Mouse (Mus musculus): Measurements from ENCODE around the gene Lpar5. TPM values are rescaled to one million over a fixed set of nuclear protein-coding genes. Genes with fewer than 3 reads are reported as not detected.
A peak's percentile ranks its signal among the peaks of the same experiment; 100 is the strongest.

Lpar5 gene
- total and polyA plus RNA-seq, 2 experiments from 2014 or later = 0.52 to 1.7 TPM

DNA sequence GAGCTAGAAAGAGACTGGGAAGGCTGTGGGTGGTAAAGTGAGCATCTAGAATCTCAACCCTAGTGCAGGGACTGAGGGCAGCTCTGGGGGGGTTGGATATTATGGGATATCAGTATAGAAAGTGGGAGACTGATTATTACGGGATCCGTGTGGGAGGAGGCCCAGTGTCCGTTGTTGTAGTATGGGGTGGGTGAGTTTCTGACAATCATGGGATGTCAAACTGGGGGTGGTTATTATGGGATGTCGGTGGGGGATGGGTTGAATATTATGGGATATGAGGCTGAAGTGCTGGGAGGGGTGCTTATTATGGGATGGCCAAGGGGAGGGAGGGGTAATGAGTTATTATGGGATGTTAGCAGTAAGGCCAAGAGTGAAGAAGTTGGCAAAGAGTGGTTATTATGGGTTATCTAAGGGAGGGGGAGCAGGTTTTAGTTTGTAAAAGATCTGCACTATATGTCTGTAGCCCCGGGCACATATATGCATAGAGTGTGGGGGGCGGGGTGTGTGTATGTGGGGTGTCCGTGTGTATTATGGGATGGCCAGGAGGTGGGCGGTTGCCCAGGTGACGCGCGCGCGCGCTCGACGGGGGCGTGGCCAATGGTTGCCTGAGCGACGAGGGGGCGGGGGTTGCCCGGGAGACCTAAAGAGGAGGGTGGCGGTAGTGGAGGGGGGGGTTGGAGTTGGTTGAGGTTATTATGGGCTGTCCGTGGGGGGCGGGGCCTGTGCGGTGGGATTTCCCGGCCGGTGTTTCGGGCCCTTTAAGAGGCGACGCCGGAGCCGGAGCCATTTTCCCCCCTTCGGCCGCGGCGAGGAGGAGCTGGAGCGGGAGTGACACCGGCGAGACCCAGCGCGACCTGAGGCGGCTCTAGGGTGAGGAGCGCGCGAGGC is 27.9 kb downstream of the Lpar5 start, which contains the start of gene Chd4:
Chd4 (plus strand) TSS at position 591 of the 888 bp plus-strand sequence.
- Histone ChIP-seq H3K4me2 (ENCODE audit: low read depth, low read length, poor library complexity, severe bottlenecking) (peak within 1 kb of the TSS; percentile 91), H3K36me3 (ENCODE audit: insufficient read depth, low read length) (peaks cover 19% of the 10 kb centered on the region), H3K9ac (replicated peaks; ENCODE audit: low read length, poor library complexity, severe bottlenecking) (peak within 1 kb of the TSS; percentile 92), H3K9me3 (ENCODE audit: low read length) (no peaks in the 10 kb centered on the region), H3K4me1 (ENCODE audit: insufficient read depth, low read length) (peaks cover 25% of the 10 kb centered on the region), H3K4me3 (ENCODE audit: low read depth, low read length) (peak within 1 kb of the TSS; percentile 97), H3K27ac (ENCODE audit: low read depth, low read length) (peak within 1 kb of the TSS; percentile 90), H3K27me3 (ENCODE audit: insufficient read depth, low read length) (no peaks in the 10 kb centered on the region)
- no peak for TF ChIP-seq CTCF (IDR thresholded peaks at IDR 0.05)
- DNase-seq (ENCODE audit: low spot score) (peak; percentile 97), ATAC-seq (ENCODE audit: low FRiP score) (peak; percentile 79)
- 1% methylated on average over 27 of the region's 45 CpGs for WGBS

DNA sequence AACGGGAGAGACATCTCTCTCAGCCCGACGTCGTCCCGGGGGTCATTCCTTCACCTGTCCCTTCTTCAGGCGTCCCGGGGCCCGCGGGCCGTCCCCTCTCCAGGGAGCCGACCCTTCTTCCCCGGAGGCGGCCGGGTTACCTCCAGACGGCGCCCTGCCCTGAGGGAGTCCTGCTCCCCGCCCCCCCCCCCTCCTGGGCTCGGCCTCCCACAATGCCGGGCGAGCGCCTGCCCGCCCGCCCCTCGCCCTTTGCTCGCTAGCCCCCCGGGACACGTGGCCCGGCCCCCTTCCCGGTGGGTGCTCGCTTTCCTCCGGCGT is 28.5 kb downstream of the Lpar5 start:
- ATAC-seq (ENCODE audit: low FRiP score) (peak; percentile 9; the same call in 1 of the 2 replicates), DNase-seq (ENCODE audit: low spot score) (no peak)
- H3K36me3 ChIP-seq (ENCODE audit: insufficient read depth, low read length) = peaks cover 25% of the 10 kb centered on the region
- peaks cover 23% of the 10 kb centered on the region for H3K4me1 ChIP-seq (ENCODE audit: insufficient read depth, low read length)
- peak overlapping the region; percentile 91 for H3K4me2 ChIP-seq (ENCODE audit: low read depth, low read length, poor library complexity, severe bottlenecking)
- H3K27me3 ChIP-seq (ENCODE audit: insufficient read depth, low read length) = no peaks in the 10 kb centered on the region
- WGBS = 0% methylated on average over 6 of the region's 32 CpGs
- peak overlapping the region; percentile 92 for H3K9ac ChIP-seq (replicated peaks; ENCODE audit: low read length, poor library complexity, severe bottlenecking)
- H3K4me3 ChIP-seq (ENCODE audit: low read depth, low read length) = peak overlapping the region; percentile 97
- peak overlapping the region; percentile 90 for H3K27ac ChIP-seq (ENCODE audit: low read depth, low read length)
- H3K9me3 ChIP-seq (ENCODE audit: low read length) = no peaks in the 10 kb centered on the region
- no peak for TF ChIP-seq CTCF (IDR thresholded peaks at IDR 0.05)

DNA sequence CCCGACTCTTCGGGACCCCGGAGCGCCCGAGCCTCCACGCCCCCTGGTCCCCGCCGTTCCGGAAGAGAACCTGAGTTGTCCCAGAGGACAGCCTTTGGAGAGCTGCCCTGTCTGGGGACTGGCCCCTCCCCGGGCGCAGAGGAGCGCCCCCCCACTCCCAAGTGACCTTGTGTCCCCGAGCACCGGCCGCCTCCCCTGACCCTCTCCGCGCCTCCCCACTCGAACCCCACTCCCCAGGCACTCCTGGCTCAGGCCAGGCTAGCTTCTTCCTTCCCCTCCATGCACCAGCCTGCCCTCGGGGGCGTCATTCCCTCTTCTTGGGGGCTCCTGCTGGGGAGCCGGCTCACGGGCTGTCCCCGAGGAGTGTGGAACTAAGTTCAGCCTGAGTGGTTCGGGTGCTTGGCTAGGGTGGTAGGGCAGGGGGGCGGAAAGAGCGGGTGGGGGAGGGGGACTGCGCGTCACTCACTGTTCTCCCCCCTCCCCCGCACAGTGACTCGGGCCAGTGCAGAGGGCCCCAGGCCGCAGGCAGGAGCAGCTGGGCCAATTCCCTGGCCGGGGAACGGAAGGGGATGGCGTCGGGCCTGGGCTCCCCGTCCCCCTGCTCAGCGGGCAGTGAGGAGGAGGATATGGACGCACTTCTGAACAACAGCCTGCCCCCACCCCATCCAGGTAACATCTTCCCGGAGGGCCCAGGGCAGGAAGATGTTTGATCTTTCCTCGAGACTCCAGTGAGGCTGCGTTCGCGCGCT is 29.1 kb downstream of the Lpar5 start:
- peak overlapping the region; percentile 91 for H3K4me2 ChIP-seq (ENCODE audit: low read depth, low read length, poor library complexity, severe bottlenecking)
- DNase-seq (ENCODE audit: low spot score) = peak; percentile 68
- peaks cover 23% of the 10 kb centered on the region for H3K4me1 ChIP-seq (ENCODE audit: insufficient read depth, low read length)
- H3K4me3 ChIP-seq (ENCODE audit: low read depth, low read length) = peak overlapping the region; percentile 97
- H3K9ac ChIP-seq (replicated peaks; ENCODE audit: low read length, poor library complexity, severe bottlenecking) = peak overlapping the region; percentile 92
- H3K27me3 ChIP-seq (ENCODE audit: insufficient read depth, low read length) = no peaks in the 10 kb centered on the region
- under 1% methylated on average over 37 of the region's 44 CpGs for WGBS
- TF ChIP-seq CTCF (IDR thresholded peaks at IDR 0.05) = no peak
- H3K9me3 ChIP-seq (ENCODE audit: low read length) = no peaks in the 10 kb centered on the region
- peak; percentile 28 for ATAC-seq (ENCODE audit: low FRiP score)
- H3K27ac ChIP-seq (ENCODE audit: low read depth, low read length) = peak overlapping the region; percentile 90
- H3K36me3 ChIP-seq (ENCODE audit: insufficient read depth, low read length) = peaks cover 30% of the 10 kb centered on the region

DNA sequence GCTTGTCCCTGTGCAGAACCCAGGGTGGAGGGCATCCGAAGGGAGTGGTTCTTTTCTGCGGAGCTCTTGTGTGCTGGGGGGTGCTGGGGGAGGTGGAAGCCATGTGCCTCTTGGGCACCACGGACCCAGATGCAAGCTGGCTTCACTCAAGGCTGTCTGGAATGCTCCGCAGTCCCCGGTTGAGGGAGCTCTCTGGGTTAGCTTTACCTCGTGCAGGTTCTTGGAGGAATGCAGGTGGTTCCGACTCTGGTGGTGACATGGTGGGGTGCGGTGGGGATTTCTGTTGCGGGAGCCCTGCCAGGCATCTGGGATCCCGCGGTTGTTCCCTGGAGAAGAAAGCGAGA is 29.6 kb downstream of the Lpar5 start:
- H3K4me2 ChIP-seq (ENCODE audit: low read depth, low read length, poor library complexity, severe bottlenecking) = peak overlapping the region; percentile 91
- H3K4me1 ChIP-seq (ENCODE audit: insufficient read depth, low read length) = peaks cover 23% of the 10 kb centered on the region
- H3K9me3 ChIP-seq (ENCODE audit: low read length) = no peaks in the 10 kb centered on the region
- ATAC-seq (ENCODE audit: low FRiP score) (peak; percentile 6; the same call in 1 of the 2 replicates), DNase-seq (ENCODE audit: low spot score) (peak; percentile 14)
- H3K36me3 ChIP-seq (ENCODE audit: insufficient read depth, low read length) = peaks cover 36% of the 10 kb centered on the region
- H3K27ac ChIP-seq (ENCODE audit: low read depth, low read length) = peak overlapping the region; percentile 90
- no peaks in the 10 kb centered on the region for H3K27me3 ChIP-seq (ENCODE audit: insufficient read depth, low read length)
- 2% methylated on average over 12 of the region's 12 CpGs for WGBS
- H3K9ac ChIP-seq (replicated peaks; ENCODE audit: low read length, poor library complexity, severe bottlenecking) = peak overlapping the region; percentile 92
- peak; percentile 25; the same call in 1 of the 2 replicates for TF ChIP-seq CTCF (IDR thresholded peaks at IDR 0.05)
- peak overlapping the region; percentile 97 for H3K4me3 ChIP-seq (ENCODE audit: low read depth, low read length)

DNA sequence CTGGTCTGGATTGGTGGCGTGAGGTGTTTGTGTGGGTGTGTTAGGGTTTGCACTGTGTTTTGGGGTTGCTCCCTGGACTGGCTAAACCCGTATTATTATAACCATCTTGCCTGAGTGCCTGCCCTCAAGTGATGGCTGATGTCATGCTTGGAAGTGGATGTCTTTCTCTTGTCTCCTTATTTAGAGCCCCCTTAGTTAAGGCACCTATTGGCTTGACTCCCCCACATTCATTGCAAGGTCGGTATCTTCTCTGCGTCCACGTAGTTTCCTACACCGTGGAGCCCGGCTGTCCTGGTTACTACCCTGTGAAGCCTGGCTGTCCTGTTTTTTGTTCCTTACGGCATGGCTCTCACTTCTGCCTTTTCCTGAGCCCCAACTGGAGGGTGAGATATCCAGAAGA is 30.2 kb downstream of the Lpar5 start:
- Histone ChIP-seq H3K27ac (ENCODE audit: low read depth, low read length) (no peak overlapping the region; the same call in 1 of the 2 replicates), H3K4me1 (ENCODE audit: insufficient read depth, low read length) (peaks cover 23% of the 10 kb centered on the region), H3K4me3 (ENCODE audit: low read depth, low read length) (peak overlapping the region; percentile 97), H3K9me3 (ENCODE audit: low read length) (no peaks in the 10 kb centered on the region), H3K4me2 (ENCODE audit: low read depth, low read length, poor library complexity, severe bottlenecking) (peak overlapping the region; percentile 91), H3K36me3 (ENCODE audit: insufficient read depth, low read length) (peaks cover 42% of the 10 kb centered on the region), H3K27me3 (ENCODE audit: insufficient read depth, low read length) (no peaks in the 10 kb centered on the region), H3K9ac (replicated peaks; ENCODE audit: low read length, poor library complexity, severe bottlenecking) (peak overlapping the region; percentile 92)
- 51% methylated on average over 8 of the region's 8 CpGs for WGBS
- ATAC-seq (ENCODE audit: low FRiP score) (no peak), DNase-seq (ENCODE audit: low spot score) (no peak)
- no peak for TF ChIP-seq CTCF (IDR thresholded peaks at IDR 0.05)

All from midbrain, postnatal 0 days (tissue).